Mouse (Mus musculus): ENCODE measurements around the gene Nup35. TPM values are rescaled to one million over a fixed set of nuclear protein-coding genes. Genes with fewer than 3 reads are reported as not detected.
A peak's percentile ranks its signal among the peaks of the same experiment; 100 is the strongest.

Nup35 gene
- total RNA-seq (2015) (22.4 and 32.9 TPM in 2 replicates), total RNA-seq (2017) (23.7 and 31.8 TPM in 2 replicates)

GRCm38 (mm10) chr2:80616854-80617737 is at the start of gene Nup35, which contains the start of gene Dusp19:
Gene Nup35 (plus strand): TSS chr2:80617236.
Gene Dusp19 (plus strand): TSS chr2:80617045.
- peak; percentile 95 for ATAC-seq (ENCODE audit: poor library complexity, severe bottlenecking)

GRCm38 (mm10) chr2:80567411-80567810 is 49.6 kb upstream of the Nup35 start:
- no peak for ATAC-seq (ENCODE audit: poor library complexity, severe bottlenecking)

GRCm38 (mm10) chr2:80570656-80571055 is 46.4 kb upstream of the Nup35 start:
- ATAC-seq (ENCODE audit: poor library complexity, severe bottlenecking) = no peak

- ATAC-seq (ENCODE audit: poor library complexity, severe bottlenecking) = no peak
These were observed 39.8 kb upstream of the Nup35 start for GRCm38 (mm10) chr2:80577286-80577685.

GRCm38 (mm10) chr2:80579253-80579891 is 37.7 kb upstream of the Nup35 start:
- peak; percentile 68 for ATAC-seq (ENCODE audit: poor library complexity, severe bottlenecking)

- peak; percentile 11 for ATAC-seq (ENCODE audit: poor library complexity, severe bottlenecking)
These were observed 36.6 kb upstream of the Nup35 start for GRCm38 (mm10) chr2:80580311-80580961.

GRCm38 (mm10) chr2:80581043-80581711 is 35.9 kb upstream of the Nup35 start, which contains the start of gene Nckap1:
Gene Nckap1 (minus strand): TSS chr2:80581380.
- ATAC-seq (ENCODE audit: poor library complexity, severe bottlenecking) = peak; percentile 66

- no peak for ATAC-seq (ENCODE audit: poor library complexity, severe bottlenecking)
These were observed 34.7 kb upstream of the Nup35 start for GRCm38 (mm10) chr2:80582356-80582755.

- ATAC-seq (ENCODE audit: poor library complexity, severe bottlenecking) = no peak
These were observed 22.7 kb upstream of the Nup35 start for GRCm38 (mm10) chr2:80594215-80594918.

- ATAC-seq (ENCODE audit: poor library complexity, severe bottlenecking) = no peak
These were observed 20.1 kb upstream of the Nup35 start for GRCm38 (mm10) chr2:80596960-80597359.

GRCm38 (mm10) chr2:80599850-80600249 is 17.2 kb upstream of the Nup35 start:
- ATAC-seq (ENCODE audit: poor library complexity, severe bottlenecking) = no peak

- ATAC-seq (ENCODE audit: poor library complexity, severe bottlenecking) = no peak
These were observed 16.4 kb upstream of the Nup35 start for GRCm38 (mm10) chr2:80600611-80601010.

- ATAC-seq (ENCODE audit: poor library complexity, severe bottlenecking) = no peak
These were observed 14.3 kb upstream of the Nup35 start for GRCm38 (mm10) chr2:80602756-80603155.

- ATAC-seq (ENCODE audit: poor library complexity, severe bottlenecking) = no peak
These were observed 13.1 kb upstream of the Nup35 start for GRCm38 (mm10) chr2:80603771-80604426.

GRCm38 (mm10) chr2:80612286-80612685 is 4.8 kb upstream of the Nup35 start:
- ATAC-seq (ENCODE audit: poor library complexity, severe bottlenecking) = no peak

- no peak for ATAC-seq (ENCODE audit: poor library complexity, severe bottlenecking)
These were observed 4.2 kb upstream of the Nup35 start for GRCm38 (mm10) chr2:80612796-80613195.

- no peak for ATAC-seq (ENCODE audit: poor library complexity, severe bottlenecking)
These were observed 2.0 kb downstream of the Nup35 start for GRCm38 (mm10) chr2:80618991-80619390.

GRCm38 (mm10) chr2:80621921-80622320 is 4.9 kb downstream of the Nup35 start:
- ATAC-seq (ENCODE audit: poor library complexity, severe bottlenecking) = no peak

- ATAC-seq (ENCODE audit: poor library complexity, severe bottlenecking) = no peak
These were observed 7.5 kb downstream of the Nup35 start for GRCm38 (mm10) chr2:80624523-80624922.

Measured in megakaryocyte, adult 5-6 weeks (primary cell).